Mouse (Mus musculus) 3T3-L1 (cell line): ENCODE measurements at regions not wholly inside any gene's neighbourhood (a gene's known extent, or its start where the extent isn't known, plus 50 kb on each side); places are given as distances from the start of the nearest gene placed in this dataset.

Source experiments
- DNase-seq: peaks from one replicate; pipeline ENCODE4 v3.0.0-alpha.2; 2015; ENCODE audit warnings: low read depth, low spot score

GRCm38 (mm10) chr8:95979223-95979622 is 90.9 kb upstream of the Got2 start:
- peak; percentile 27 for DNase-seq

- DNase-seq = peak; percentile 59
Measured at GRCm38 (mm10) chr8:95974889-95975288, 86.5 kb upstream of the Got2 start.

- no peak for DNase-seq
Measured at GRCm38 (mm10) chr8:95974231-95974630, 85.9 kb upstream of the Got2 start.

GRCm38 (mm10) chr8:95973571-95973970 is 85.2 kb upstream of the Got2 start:
- DNase-seq = peak; percentile 33

- DNase-seq = no peak
Measured at GRCm38 (mm10) chr8:95968828-95969227, 80.5 kb upstream of the Got2 start.

GRCm38 (mm10) chr8:95966430-95966829 is 78.1 kb upstream of the Got2 start:
- DNase-seq = no peak

- no peak for DNase-seq
Measured at GRCm38 (mm10) chr8:95952257-95952656, 63.9 kb upstream of the Got2 start.

- DNase-seq = peak; percentile 82
Measured at GRCm38 (mm10) chr8:95951794-95952193, 63.4 kb upstream of the Got2 start.
